Mouse (Mus musculus) forebrain, embryonic 14.5 days (tissue): ENCODE data around the gene Col27a1. TPM values are rescaled to one million over a fixed set of nuclear protein-coding genes. Genes with fewer than 3 reads are reported as not detected.
A peak's percentile ranks its signal among the peaks of the same experiment; 100 is the strongest.

Experiments
- ATAC-seq: fragments of 200-750 bp; cut with Nextera tagmentation; 2 replicates; pipeline ENCODE4 v1.8.0; 2017; ENCODE audit warnings: mild to moderate bottlenecking, moderate library complexity
- DNase-seq: peaks from one replicate; pipeline ENCODE4 v3.0.0-alpha.2; 2015; ENCODE audit warnings: low spot score
- H3K27ac ChIP-seq: fragments of 300-500 bp; sonication (generic); 2 replicates; pipeline ENCODE4 v1.5.1; 2014; ENCODE audit warnings: low read depth, mild to moderate bottlenecking, control low read depth, low read length, moderate library complexity
- H3K27me3 ChIP-seq: fragments of 300-500 bp; sonication (generic); replicated peaks from 2 replicates; pipeline ENCODE4 v1.6.1; 2014; ENCODE audit warnings: low read length, control low read depth, mixed read lengths; ENCODE audit not compliant: control insufficient read depth, insufficient read depth
- H3K36me3 ChIP-seq: fragments of 300-500 bp; sonication (generic); 2 replicates; pipeline ENCODE4 v1.6.1; 2014; ENCODE audit warnings: low read length, control low read depth; ENCODE audit not compliant: control insufficient read depth, insufficient read depth
- H3K4me1 ChIP-seq: fragments of 300-500 bp; sonication (generic); 2 replicates; pipeline ENCODE4 v1.6.1; 2014; ENCODE audit warnings: antibody characterized with exemption, low read length, control low read depth; ENCODE audit not compliant: control insufficient read depth, insufficient read depth
- H3K4me2 ChIP-seq: fragments of 300-500 bp; sonication (generic); 2 replicates; pipeline ENCODE4 v1.6.1; 2014; ENCODE audit warnings: mild to moderate bottlenecking, control low read depth, low read length
- H3K4me3 ChIP-seq: fragments of 300-500 bp; sonication (generic); 2 replicates; pipeline ENCODE4 v1.5.1; 2014; ENCODE audit warnings: low read depth, low read length, control low read depth
- H3K9ac ChIP-seq: fragments of 300-500 bp; sonication (generic); 2 replicates; pipeline ENCODE4 v1.6.1; 2014; ENCODE audit warnings: mild to moderate bottlenecking, low read length, control low read depth, moderate library complexity
- H3K9me3 ChIP-seq: fragments of 300-500 bp; sonication (generic); replicated peaks from 2 replicates; pipeline ENCODE4 v1.6.1; 2016; ENCODE audit warnings: low read length, control low read depth, mixed read lengths; ENCODE audit not compliant: control insufficient read depth
- WGBS: fragments of 180-500 bp; shearing (Covaris S2); extraction: QIAGEN DNeasy Blood & Tissue Kit; methylation state at CpG from one replicate; pipeline ENCODE4 v1.1.7; 2014; 5-methylcytosine and 5-hydroxymethylcytosine counted together
- polyA plus RNA-seq: library from polyadenylated mRNA; unstranded; fragments of >200 nt; fragmentation: Nextera tagmentation; extraction: Ambion mirVana; gene quantifications from 2 replicates; pipeline ENCODE4 v1.2.1, GENCODE M21; 2014

The Col27a1 gene
- polyA plus RNA-seq, 1 experiment from 2014 or later, result 0.57 TPM

DNA sequence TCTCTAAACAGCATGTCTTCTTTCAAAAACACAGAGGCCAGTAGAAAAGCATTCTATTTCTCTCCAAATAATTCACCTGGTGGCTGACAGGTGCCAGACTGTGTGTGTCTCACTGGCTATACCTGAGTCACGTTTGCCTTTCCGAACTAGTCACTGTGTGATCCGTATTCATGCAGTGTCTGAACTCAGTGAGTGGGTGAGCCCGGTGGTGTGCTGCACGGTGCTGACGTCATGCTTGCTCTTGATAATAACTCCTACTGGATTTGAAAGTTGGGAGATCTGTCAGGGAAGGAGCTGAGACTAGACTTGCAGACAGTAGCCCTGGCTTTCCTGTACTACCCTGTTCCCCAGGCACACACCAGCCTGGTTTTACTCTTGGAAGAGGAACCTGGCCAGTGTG is 5.8 kb downstream of the Col27a1 start:
- 89% methylated on average over 6 of the region's 6 CpGs for WGBS
- no peak overlapping the region for H3K4me3 ChIP-seq
- H3K36me3 ChIP-seq, result no peaks in the 10 kb centered on the region
- ATAC-seq, result no peak
- H3K4me2 ChIP-seq, result no peak overlapping the region
- no peak for DNase-seq
- no peak overlapping the region for H3K27ac ChIP-seq
- no peak overlapping the region for H3K9ac ChIP-seq
- peaks cover 4% of the 10 kb centered on the region for H3K27me3 ChIP-seq
- no peaks in the 10 kb centered on the region for H3K9me3 ChIP-seq
- peaks cover 2% of the 10 kb centered on the region; the same call in 1 of the 2 replicates for H3K4me1 ChIP-seq

DNA sequence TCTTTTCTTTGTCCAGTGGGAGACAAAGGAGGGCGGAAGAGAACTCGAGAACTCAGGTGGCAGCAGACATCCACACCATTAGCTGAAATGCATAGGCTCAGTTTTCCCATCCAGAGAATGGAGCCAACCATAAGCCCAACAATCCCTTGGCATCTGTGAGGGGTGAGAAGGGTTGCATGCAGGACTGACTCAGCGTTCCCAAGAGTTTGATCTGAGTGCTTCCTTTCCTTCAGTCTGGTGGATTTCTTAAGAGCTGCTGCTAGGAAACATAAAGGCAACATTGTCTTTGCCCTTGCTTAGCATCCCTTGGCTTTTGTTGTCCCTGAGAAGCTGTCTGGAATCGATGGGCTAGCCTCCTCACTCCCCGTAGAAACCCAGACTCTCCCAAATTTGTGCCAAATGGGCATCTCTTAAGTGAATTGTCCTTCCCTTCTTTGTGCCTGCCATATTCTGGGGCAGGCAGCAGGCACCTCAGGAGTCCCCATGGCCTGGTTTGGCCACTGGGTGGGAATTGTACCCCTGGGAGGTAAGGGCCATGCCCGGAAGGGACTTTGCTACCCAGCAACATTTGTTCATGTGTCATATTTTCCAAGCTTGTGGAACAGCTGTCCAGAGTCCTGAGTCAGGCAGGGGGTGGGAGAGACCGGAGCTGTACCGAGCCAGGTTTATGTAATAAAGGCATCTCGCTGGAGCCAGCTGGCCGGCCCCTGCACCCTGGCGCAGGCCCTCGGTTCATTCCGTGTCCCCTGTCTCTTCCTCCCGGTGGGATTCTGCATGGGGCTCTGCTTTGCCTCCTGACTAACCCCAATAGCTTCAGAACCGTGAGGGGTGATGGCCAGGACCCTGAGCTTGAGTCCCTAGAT is 7.5 kb downstream of the Col27a1 start:
- Histone ChIP-seq H3K4me3 (no peak overlapping the region), H3K36me3 (no peaks in the 10 kb centered on the region), H3K27ac (no peak overlapping the region), H3K9me3 (no peaks in the 10 kb centered on the region), H3K4me1 (no peaks in the 10 kb centered on the region; the same call in 1 of the 2 replicates), H3K9ac (no peak overlapping the region), H3K27me3 (no peaks in the 10 kb centered on the region), H3K4me2 (no peak overlapping the region)
- 87% methylated on average over 15 of the region's 15 CpGs for WGBS
- ATAC-seq (no peak), DNase-seq (no peak)

DNA sequence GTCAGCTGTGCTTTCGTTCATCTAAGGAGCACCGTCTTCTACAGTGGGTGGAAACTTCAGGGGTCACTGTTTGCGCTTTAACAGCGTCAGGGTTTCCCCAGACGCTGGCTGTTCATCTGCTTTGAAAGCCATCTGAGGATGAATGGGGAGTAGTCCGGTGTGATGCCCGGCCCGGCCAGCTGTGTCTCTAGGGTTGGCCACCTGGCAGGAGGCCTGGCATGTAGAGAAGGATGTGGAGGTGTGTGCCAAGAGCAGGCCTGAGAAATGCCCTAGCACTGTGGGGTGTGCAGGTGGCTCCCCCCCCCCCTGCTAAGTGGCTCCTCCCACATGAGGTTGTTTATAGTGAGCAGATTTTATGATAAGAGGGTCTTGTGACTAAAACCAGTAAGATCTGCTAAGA is 8.4 kb downstream of the Col27a1 start:
- H3K4me2 ChIP-seq, result no peak overlapping the region
- DNase-seq (no peak), ATAC-seq (no peak)
- no peak overlapping the region for H3K9ac ChIP-seq
- 71% methylated on average over 8 of the region's 8 CpGs for WGBS
- H3K27ac ChIP-seq, result no peak overlapping the region
- H3K9me3 ChIP-seq, result no peaks in the 10 kb centered on the region
- H3K27me3 ChIP-seq, result no peaks in the 10 kb centered on the region
- peaks cover 6% of the 10 kb centered on the region; the same call in 1 of the 2 replicates for H3K4me1 ChIP-seq
- no peaks in the 10 kb centered on the region for H3K36me3 ChIP-seq
- H3K4me3 ChIP-seq, result no peak overlapping the region

DNA sequence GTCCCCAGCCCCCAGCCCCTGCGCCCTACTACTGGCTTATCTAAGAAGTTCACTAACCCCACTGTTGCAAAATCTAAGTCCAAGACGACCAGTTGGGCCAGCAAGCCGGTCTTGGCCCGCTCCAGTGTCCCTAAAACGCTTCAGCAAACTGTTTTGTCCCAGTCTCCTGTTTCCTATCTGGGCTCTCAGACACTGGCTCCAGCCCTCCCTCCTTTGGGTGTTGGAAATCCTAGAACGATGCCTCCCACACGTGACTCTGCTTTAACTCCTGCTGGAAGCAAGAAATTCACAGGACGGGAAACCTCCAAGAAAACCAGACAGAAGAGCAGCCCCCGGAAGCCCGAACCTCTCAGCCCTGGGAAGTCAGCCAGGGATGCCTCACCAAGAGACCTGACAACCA is 11.6 kb downstream of the Col27a1 start:
- Histone ChIP-seq H3K4me3 (no peak overlapping the region), H3K4me2 (no peak overlapping the region), H3K27ac (no peak overlapping the region), H3K9me3 (no peaks in the 10 kb centered on the region), H3K4me1 (peaks cover 16% of the 10 kb centered on the region), H3K27me3 (no peaks in the 10 kb centered on the region), H3K9ac (no peak overlapping the region), H3K36me3 (no peaks in the 10 kb centered on the region)
- 88% methylated on average over 10 of the region's 10 CpGs for WGBS
- ATAC-seq, result no peak
- no peak for DNase-seq

DNA sequence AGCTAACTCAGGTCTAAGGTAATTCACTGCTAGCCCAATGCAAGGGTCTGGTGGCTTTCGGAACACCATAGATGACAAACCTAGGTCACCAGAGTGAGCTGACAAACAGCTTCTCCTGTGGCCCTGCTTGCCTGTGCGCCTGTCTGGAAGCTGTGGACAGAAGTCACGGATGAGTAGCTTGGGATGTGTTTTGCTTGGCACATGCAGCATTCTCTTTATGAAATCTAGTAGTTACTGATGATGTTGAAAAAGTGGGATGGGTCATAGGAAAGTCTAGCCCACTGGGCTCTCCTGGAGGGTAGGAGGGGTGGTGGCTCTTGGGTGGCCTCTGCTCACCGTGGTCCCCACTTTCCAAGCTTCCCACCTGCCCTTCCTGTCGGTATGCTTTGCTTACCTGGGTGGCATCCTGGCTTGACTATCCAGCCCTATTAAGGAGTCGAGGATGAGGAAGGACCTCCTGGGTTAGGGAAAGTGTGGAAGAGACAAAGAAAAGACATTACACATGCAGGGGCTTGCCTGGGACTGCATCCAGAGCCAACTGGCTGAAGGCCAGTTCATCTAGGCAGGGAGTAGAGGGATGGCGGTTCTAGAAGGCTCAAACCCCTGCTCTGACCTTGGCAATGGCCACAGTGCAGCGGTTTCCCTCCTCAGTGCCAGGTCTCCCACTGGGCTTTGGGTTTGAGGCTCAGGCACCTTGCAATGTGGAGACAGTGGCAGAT is 12.5 kb downstream of the Col27a1 start:
- Histone ChIP-seq H3K4me1 (peaks cover 16% of the 10 kb centered on the region), H3K36me3 (no peaks in the 10 kb centered on the region), H3K27ac (no peak overlapping the region), H3K4me3 (no peak overlapping the region), H3K4me2 (no peak overlapping the region), H3K9me3 (no peaks in the 10 kb centered on the region), H3K9ac (no peak overlapping the region), H3K27me3 (no peaks in the 10 kb centered on the region)
- DNase-seq (peak; percentile 71), ATAC-seq (peak; percentile 47; the same call in 1 of the 2 replicates)
- WGBS, result 50% methylated on average over 8 of the region's 8 CpGs

DNA sequence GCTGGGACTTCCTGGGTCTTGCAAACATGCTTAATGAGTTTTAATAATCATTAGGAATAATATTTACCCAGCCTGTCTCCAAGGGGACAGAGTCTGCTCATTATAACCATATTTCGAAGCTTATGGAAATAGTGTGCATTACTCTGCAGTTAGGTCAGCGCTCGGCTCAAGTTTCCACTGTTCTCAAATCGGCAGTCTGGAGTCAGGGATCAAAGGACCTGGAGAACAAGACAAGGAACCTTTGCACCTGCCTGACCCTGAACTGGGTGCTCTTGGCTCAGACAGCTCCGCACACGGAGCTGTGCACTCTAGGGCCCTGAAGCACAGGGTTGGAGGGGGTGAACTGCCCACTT is 13.1 kb downstream of the Col27a1 start:
- Histone ChIP-seq H3K36me3 (no peaks in the 10 kb centered on the region), H3K4me2 (no peak overlapping the region), H3K9ac (no peak overlapping the region), H3K9me3 (no peaks in the 10 kb centered on the region), H3K27ac (no peak overlapping the region), H3K4me3 (no peak overlapping the region), H3K4me1 (peaks cover 16% of the 10 kb centered on the region), H3K27me3 (no peaks in the 10 kb centered on the region)
- no peak for DNase-seq
- ATAC-seq, result no peak; the same call in 1 of the 2 replicates
- WGBS, result 75% methylated on average over 6 of the region's 6 CpGs

DNA sequence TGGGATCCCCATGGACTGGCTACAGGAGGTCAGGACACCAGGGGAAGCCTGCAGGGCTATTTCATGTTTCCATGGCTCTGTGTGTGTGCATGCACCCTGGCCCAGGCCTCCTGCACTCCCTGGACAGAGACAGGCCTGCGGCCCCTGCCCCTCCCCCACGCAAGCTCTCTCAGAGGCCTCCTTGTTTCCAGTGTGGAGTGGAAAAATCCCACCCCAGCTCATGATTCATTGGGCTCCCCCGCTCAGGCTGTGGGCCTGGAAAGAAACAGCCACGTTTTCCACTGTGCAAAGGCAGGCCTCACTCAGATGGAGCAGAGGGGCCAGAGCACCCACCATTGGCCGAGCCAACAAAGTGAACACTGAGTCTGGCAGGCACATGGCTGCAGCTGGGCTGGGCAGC is 15.1 kb downstream of the Col27a1 start:
- WGBS, result 63% methylated on average over 5 of the region's 5 CpGs
- Histone ChIP-seq H3K27ac (no peak overlapping the region), H3K9me3 (no peaks in the 10 kb centered on the region), H3K9ac (no peak overlapping the region), H3K4me1 (peaks cover 16% of the 10 kb centered on the region), H3K4me2 (no peak overlapping the region), H3K4me3 (no peak overlapping the region), H3K36me3 (no peaks in the 10 kb centered on the region), H3K27me3 (no peaks in the 10 kb centered on the region)
- DNase-seq (no peak), ATAC-seq (no peak)

DNA sequence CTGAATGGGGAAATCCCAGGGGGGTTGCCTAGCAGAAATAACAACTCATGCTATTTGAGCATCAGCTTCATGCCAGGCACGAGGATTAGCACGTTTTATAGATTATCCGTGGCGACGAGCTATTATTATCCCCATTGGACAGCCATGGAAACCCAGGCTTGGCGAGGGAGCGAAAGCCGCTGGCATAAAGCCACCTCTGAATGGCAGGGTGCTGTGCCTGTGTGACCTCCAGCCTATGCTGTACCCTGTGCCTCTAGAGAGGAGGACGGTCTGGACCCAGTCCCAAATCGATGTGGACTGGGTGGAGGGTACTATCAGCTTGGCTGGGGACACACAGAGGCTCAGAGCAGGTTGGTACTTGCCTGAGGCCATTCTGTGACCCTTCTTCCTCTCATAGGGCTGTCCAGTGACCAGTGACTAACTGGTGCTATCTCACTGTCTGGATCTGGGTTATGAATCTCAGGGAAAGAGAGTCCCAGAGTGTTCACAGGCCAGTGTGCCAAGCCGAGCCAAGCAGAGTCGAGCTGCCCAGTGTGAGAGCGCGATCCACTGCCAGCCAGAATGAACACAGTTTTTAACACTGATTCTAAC is 16.3 kb downstream of the Col27a1 start:
- H3K27me3 ChIP-seq, result no peaks in the 10 kb centered on the region
- H3K4me1 ChIP-seq, result peaks cover 16% of the 10 kb centered on the region
- H3K4me3 ChIP-seq, result no peak overlapping the region
- H3K4me2 ChIP-seq, result no peak overlapping the region
- H3K9me3 ChIP-seq, result no peaks in the 10 kb centered on the region
- H3K36me3 ChIP-seq, result no peaks in the 10 kb centered on the region
- DNase-seq (peak; percentile 66), ATAC-seq (peak; percentile 38; the same call in 1 of the 2 replicates)
- WGBS, result 49% methylated on average over 14 of the region's 14 CpGs
- no peak overlapping the region for H3K9ac ChIP-seq
- H3K27ac ChIP-seq, result no peak overlapping the region
